Mouse (Mus musculus): ENCODE data around the gene Atp4b.
"Not testable (repeated sequence)": the region's sequence is repeated elsewhere in the genome, so short reads cannot be mapped to it uniquely, and the experiment has no call there.

Gene Atp4b

DNA sequence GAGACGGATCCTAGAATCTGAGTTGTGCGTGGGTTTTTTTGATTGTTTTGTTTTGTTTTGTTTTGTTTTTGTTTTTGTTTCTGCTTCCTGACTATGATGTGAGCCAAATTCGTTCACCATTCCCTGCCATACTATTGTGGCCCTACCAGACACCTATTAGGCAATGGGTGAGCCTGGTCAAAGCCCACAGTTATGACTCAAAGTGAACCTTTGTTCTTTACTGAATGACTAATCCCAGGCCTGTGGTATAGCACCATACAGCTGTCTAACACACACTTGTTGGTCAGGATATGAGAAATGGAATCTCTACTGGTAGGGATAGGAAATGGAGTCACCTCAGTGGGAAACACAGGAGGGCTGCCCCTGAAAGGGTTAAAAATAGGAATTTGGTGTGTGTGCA is 14.1 kb downstream of the Atp4b start:
- no peak for DNase-seq (ENCODE audit: low read depth)

DNA sequence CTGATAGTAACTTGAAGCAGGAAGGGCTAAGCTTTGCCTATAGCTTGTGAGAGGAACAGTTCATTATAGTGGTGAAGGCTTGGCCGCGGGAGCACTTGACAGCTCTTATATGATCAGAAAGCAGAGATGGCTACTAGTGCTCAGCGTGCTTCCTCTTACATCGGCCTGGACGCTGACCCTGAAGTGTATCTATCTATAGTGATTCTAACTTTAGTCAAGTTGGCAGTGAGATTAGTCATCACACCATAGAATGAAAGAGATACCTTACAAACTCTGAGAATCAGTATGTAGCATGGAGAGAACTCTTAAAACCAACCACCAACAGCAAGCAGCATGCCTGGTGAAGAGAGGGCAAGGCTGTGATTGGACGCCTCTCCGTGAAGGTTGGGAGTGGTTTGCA is 15.0 kb downstream of the Atp4b start:
- DNase-seq (ENCODE audit: low read depth) = no peak

DNA sequence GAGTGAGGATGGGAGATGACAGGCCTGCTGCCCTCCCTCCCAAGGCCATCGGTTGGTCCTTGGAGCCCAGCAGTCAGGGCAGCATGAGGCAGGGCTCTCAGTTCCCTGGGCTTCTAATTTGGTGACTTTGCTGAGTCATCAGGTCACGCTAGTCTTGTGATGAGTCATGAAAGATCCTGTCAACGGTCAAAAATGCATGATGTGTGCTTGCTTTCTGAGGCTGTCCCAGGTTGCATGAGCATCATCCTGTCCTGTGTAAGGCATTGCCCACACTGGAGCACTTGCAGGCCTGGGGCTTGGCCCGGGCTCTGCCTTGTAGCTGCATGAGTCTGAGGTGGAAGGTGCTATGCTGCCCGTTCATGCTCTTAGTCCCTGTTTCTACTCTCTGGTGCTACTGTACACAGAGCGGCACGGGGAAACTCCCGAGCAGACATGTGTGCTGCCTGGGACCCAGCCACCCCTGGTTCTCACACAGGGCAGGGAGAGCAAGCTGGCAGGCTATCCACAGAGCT is 23.4 kb downstream of the Atp4b start:
- no peak for DNase-seq (ENCODE audit: low read depth)

DNA sequence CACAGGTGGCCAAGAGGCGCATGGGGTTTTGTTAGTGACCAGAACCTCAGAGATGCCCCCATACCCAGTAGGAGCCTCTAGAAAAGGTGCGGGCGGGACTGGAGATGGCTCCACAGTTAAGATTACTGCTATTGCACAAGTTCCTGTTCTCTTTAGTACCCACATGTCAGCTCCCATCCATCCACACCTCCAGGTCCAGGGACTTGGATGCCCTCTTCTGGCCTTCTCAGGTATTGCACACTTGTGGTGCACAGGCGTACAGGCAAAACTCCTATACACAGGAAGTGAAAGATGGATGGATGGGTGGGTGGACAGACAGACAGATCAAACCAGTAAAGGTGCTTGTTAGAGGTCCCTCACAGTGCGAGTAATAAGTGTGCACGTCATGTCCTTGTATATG is 34.8 kb downstream of the Atp4b start:
- no peak for DNase-seq (ENCODE audit: low read depth)

DNA sequence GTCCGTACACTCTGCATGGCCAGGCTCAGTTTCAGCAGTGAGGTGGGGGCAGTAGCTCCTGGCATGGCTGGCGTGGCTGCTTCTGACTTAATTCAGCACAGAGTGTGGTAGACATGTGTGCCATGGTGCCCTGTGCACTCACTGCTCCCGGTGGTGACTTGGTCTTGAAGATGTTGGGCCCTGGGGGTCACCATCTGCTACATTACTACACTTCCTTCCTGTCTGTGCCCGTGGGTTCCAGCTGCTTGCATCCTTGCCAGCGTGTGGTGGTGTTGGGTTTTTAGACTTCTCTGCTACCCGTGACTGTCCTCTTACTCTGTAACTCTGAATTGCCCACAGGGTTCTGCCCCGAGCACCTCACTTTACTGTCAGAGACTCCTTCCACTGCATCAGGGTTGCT is 36.4 kb downstream of the Atp4b start:
- DNase-seq (ENCODE audit: low read depth) = no peak

DNA sequence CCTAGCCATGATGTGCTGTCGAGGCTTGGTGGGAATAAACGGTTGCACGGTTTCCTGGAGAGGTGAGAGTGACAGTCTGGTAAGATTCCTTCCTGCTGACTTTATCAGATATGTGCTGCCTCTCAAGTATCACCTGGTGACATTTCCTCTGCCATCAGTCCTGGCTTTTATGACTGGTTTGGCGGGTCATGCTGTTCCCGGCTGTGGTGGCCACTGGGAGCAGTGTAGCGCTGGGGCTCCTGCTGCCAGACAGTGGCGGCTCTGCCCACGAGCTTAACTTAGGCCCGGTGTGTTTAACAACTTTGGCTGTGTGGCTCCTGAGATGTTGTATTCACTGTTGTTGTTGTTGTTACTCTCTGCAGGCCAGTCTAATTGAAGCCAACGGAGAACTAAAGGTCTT is 39.9 kb downstream of the Atp4b start:
- no peak for DNase-seq (ENCODE audit: low read depth)

DNA sequence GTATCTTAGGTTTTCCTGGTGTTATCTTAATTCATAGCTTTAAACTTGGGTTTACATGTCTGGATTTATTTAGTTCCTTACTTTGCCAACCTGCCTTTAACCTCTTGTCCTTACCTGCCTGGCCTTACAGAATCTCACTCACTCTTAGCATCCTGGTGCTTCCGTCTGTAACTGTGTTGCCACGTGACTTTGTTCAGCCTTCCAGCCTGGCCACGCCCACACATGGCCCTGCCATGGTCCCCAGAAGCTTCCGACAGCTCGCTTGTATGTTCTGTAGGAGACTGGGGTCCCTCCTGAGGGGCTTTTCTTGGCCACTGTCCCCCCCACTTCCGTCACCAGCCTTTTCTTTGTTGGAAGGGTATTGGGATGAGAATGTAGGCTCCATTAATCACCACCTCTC is 40.4 kb downstream of the Atp4b start:
- DNase-seq (ENCODE audit: low read depth) = no peak

DNA sequence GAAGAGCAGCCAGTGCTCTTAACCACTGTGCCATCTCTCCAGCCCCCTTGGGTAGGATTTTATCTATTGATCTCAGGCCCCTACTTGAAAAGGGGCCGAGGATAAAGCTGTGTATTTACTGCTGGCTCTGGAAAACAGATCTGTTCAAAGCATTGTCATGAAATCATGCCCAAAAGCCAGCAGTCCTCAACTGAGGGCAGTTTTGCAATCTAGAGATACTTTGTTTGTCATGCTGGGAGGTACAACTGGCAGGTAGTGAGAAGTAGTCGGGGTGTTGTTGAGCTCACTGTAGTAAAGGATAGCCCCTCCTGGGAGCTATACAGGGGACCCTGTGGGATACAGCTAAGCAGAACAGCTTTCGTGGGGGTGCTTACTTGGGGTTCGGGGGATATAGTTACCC is 42.7 kb downstream of the Atp4b start:
- no peak for DNase-seq (ENCODE audit: low read depth)

DNA sequence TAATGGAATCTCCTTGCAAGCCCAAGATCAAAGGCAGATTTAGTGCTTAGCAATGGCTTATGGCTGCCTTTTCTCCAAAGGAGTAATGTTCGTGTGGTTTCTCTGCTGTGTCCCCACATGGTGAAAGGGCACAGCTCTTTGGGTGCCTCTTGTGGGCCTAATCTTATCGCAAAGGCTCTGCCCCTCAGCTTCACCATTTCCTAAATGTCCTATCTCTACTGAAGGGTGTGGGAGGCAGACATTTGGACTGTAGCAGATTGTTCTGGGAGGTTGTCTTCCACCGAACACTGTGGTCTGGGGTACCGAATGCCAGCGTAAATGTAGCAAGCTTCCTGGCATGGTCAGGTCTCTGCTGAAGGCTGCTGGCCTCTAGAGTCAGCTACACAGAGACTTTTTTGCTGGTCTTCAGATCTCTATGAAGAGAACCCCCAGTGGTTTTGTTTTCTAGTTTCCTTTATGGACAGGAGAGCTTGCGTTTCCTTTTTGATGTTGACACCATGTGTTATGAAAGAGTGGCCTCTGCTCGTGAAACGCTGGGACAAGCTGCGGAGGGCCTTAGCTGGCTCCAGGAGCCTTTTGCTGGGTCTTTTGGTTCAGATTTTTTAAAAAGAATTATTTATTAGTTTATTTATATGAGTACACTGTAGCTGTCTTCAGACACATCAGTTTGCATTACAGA is 43.3 kb downstream of the Atp4b start:
- peak; percentile 51 for DNase-seq (ENCODE audit: low read depth)

DNA sequence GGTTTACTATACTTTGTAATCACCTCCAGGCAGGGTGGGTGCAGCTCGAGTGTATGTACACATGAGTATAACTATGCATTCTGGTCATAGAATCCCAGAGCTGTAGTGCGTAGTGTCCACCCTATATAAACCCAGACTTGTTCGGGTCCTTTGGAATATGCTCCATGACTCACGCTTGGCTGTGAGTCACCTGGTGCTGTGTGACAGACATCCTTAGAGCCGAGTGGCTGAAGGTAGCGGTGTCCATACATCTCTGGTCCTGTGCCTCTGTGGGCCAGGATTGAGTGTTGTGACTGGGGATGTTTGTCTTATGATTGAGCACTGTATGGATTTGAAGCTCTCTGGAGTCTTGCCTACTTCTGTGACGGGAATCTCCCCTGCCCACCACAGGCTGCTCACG is 44.0 kb downstream of the Atp4b start:
- no peak for DNase-seq (ENCODE audit: low read depth)

DNA sequence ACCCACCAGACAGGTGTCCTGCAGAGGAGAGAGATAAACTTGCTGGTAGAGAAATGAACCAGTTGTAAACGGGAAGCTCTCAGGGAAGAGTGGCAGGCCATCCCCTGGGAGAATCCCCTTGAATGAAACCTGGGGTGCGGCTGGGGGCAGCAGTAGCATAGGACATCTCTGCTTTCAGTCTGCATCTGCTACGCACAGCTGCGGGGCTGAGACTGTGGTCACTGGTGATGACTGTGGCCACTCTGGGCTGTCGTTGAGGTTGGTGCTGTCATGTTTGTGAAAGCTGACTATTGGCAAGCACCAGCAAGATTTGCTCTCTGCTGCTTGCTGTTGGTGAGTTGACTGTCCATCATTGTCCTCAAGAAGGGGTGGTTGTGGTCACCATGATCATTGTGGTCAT is 45.0 kb downstream of the Atp4b start:
- no peak for DNase-seq (ENCODE audit: low read depth)

DNA sequence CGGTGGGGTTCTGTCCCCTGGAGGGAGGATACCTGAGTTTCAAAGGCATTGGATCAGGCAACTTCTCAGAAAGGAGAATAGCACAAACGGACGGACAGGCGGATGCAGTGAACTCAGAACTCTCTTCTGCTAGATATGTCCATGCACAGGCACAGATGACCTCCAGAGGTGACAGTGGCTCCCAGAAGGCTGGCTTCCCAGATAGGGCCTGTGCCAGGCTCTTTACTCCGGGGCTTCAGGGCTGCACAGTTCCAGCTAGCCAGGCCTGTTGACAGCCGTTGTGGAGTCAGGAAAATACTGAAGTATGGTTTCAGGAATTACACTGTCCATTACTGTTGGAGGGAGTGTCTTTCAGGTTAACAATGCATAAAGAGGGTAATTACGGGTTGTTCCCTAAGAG is 46.6 kb downstream of the Atp4b start:
- DNase-seq (ENCODE audit: low read depth) = no peak

DNA sequence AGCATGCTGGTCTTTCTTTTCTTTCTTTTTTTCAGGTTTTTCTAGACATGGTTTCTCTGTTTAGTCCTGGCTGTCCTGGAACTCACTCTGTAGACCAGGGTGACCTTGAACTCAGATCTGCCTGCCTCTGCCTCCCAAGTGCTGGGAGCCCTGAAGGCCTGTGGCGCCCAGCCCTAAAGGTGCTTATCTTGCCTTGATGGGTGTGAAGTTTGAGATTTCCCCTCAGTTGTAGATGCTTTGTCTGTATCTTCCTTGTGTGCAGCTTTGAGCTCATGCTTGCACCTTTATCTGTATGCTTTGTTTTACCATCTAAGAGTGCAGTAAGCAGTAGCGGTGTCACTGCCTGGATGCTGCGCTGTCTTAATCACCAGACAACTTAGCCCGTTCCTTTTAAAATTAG is 53.5 kb downstream of the Atp4b start:
- DNase-seq (ENCODE audit: low read depth) = no peak

DNA sequence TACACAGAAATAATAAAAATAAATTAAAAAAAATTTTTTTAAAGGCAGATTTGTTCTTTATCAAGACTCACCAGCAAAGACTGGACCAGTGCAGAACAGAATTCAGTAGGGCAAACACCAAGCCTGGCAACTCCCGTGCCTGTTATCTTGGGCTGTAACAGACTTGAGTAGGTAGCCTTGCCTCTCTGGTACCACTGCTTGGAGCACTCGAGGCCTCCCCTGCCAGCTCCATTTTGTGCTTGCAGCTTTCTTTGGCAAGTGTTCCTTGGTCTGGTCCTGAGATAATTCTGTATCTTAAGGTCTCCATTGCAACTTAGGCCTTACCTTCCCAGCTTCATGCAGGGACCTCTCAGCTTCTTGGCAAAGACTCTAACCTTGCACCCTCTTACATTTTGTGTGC is 54.3 kb downstream of the Atp4b start:
- no peak for DNase-seq (ENCODE audit: low read depth)

DNA sequence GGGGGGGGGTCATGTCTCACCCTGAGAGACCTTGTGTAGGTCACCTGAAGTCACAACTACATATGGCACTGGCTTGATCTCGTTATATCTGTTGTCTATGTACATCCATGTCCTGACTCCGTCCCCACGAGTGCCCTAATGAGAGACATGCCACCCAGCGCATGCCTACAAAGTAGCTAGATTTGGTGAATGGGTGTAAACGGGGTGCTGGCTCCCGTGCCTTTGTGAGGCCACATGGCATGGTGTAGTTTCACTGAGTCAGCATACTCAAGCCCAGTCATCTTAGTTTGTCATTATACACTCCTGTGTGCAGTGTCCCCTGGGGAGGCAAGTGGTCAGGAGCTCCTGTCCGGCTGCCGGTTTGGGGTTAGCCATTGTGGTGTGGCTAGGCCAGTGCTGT is 56.0 kb downstream of the Atp4b start:
- no peak for DNase-seq (ENCODE audit: low read depth)

DNA sequence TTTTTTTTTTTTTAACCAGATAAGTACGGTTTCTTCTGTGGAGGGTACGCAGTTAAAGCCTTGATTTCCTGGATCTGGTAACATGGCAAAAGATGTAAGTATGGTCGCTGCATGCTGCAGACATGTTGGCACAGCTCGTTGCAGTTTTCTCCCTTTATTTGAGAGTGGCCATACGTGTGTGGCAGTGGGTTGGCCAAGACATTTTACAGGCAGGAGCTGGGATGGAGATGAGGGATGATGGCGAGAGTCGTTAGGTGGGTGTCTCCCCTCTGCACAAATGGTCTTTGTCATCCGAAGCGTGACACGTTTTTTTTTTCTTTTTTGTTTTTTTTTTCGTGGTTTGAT is 57.0 kb downstream of the Atp4b start:
- no peak for DNase-seq (ENCODE audit: low read depth)

DNA sequence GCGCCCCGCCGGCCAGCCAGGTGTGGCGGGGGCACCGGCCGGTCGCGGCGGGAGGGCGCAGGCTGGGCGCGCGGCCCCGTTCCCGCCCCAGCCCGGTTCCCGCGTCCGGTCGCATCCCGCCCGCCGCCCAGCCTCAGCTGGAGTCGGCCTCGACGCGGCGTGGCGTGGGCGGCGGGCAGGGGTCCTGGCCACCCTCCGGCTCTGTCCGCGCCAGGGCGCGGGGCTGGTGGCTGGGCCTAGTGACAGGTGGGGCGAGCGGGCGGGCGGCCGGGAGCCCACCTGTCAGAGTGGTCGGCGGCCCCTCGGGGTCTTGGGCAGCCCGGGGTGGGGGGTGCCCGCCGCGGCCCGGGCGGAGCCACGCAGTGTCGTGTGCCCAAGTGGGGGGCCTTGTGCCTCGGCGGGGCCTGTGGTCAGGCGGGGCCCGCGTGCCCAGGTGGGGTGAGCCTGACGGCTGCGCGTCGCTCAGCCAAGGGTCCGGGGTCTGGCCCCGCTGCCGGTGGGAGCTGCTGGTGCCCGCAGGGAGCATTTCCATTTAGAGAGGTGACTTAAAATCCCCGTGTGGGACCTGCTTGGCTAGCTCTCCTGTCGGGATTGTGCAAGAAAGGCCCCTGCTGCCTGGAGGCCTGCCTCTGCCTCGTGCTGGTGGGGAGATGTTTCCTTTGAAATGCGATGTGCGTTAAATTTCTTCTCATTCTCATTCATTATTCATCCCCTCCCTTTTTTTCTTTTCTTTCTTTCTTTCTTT is 57.6 kb downstream of the Atp4b start:
- DNase-seq (ENCODE audit: low read depth) = no peak

DNA sequence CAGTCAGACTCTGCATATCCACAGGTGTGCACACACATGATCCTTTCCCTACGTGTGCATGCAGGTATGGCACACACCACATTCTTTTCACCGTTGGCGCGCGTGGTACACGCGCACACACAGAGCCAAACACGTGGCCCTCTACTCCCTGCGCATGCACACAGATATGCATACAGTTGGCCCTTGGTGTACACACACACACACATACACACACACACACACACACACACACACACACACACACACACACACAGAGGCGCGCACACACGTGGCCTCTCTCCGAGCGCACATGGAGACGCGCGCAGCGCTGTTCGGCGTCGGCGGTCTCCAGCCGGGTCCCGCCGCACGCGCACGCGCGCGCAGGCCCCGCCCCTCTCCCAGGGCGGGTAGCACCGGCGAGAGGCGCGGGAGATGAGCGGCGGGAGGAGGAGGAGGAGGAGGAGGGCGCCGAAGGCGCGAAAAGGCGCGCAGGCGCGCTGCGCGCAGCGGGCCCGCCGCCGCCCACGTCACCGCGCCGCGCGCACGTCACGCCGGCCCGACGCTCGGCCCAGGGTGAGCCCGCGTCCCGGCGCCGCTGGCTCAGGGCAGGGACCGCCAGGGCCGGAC is 58.3 kb downstream of the Atp4b start, which contains the start of gene Tfdp1:
Gene Tfdp1 (plus strand): TSS at position 497 of the 606 bp plus-strand sequence.
- DNase-seq (ENCODE audit: low read depth) = peak; percentile 76

DNA sequence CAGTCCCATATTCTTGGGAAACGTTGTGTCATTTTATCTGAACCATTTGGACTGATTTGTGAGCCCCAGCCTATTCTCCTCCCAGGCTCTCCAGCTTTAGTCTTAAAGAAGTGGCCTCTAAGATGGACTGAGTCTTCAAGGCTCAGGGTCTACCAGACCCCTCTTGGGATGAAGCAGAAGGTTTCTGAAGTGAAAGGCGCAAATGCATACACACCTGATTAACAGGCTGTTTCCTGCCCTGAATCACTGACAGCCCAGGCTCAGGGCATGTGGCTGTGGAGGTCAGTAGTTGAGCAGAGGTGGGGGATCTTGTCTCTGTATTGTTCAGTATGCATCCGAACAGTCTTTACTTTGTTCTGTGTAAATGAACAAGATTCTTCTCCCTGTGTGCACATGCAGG is 58.9 kb downstream of the Atp4b start:
- DNase-seq (ENCODE audit: low read depth) = no peak

DNA sequence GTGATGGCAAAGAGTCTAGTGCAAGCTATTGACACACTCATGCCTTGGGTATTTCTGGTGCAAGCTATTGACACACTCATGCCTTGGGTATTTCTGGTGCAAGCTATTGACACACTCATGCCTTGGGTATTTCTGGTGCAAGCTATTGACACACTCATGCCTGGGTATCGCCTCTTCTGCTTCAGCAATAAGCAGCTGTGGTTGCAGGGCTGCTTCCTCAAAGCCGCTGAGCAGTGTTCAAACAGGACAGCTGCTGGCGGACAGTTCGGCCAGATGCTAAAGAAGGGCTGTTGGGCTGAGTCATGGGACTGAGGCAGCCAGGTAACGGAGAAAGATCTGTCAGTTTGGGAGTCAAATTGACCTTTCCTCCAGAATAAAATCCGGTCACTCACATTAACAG is 59.4 kb downstream of the Atp4b start:
- DNase-seq (ENCODE audit: low read depth) = not testable (repeated sequence)
